Mouse (Mus musculus): ENCODE measurements around the gene Rnf17.

Rnf17 gene

GRCm38 (mm10) chr14:56402311-56403071 is at the start of gene Rnf17:
Gene Rnf17, plus strand, starts transcription at chr14:56402581.
- no peak for DNase-seq (ENCODE audit: low spot score in 2 of 2)

GRCm38 (mm10) chr14:56354803-56355202 is 47.6 kb upstream of the Rnf17 start:
- no peak for DNase-seq (ENCODE audit: low spot score in 2 of 2)

GRCm38 (mm10) chr14:56355396-56355795 is 47.0 kb upstream of the Rnf17 start:
- DNase-seq (ENCODE audit: low spot score in 2 of 2), result no peak

- DNase-seq (ENCODE audit: low spot score in 2 of 2), result no peak
Measured at GRCm38 (mm10) chr14:56356196-56356595, 46.2 kb upstream of the Rnf17 start.

GRCm38 (mm10) chr14:56358422-56358821 is 44.0 kb upstream of the Rnf17 start:
- no peak for DNase-seq (ENCODE audit: low spot score in 2 of 2)

GRCm38 (mm10) chr14:56359131-56359530 is 43.2 kb upstream of the Rnf17 start:
- no peak for DNase-seq (ENCODE audit: low spot score in 2 of 2)

GRCm38 (mm10) chr14:56364711-56365237 is 37.6 kb upstream of the Rnf17 start, which contains the start of gene Atp12a:
Gene Atp12a, plus strand, starts transcription at chr14:56365068.
- DNase-seq (ENCODE audit: low spot score in 2 of 2), result no peak

- DNase-seq (ENCODE audit: low spot score in 2 of 2), result no peak
Measured at GRCm38 (mm10) chr14:56365292-56365691, 37.1 kb upstream of the Rnf17 start.

- no peak for DNase-seq (ENCODE audit: low spot score in 2 of 2)
Measured at GRCm38 (mm10) chr14:56366712-56367111, 35.7 kb upstream of the Rnf17 start.

GRCm38 (mm10) chr14:56368834-56369233 is 33.5 kb upstream of the Rnf17 start:
- DNase-seq (ENCODE audit: low spot score in 2 of 2), result peak in 1 of 2 experiments; percentile 31

GRCm38 (mm10) chr14:56375731-56376130 is 26.6 kb upstream of the Rnf17 start:
- DNase-seq (ENCODE audit: low spot score in 2 of 2), result peak; percentile 80

- DNase-seq (ENCODE audit: low spot score in 2 of 2), result no peak
Measured at GRCm38 (mm10) chr14:56377745-56378144, 24.6 kb upstream of the Rnf17 start.

- DNase-seq (ENCODE audit: low spot score in 2 of 2), result no peak
Measured at GRCm38 (mm10) chr14:56379336-56379735, 23.0 kb upstream of the Rnf17 start.

- no peak for DNase-seq (ENCODE audit: low spot score in 2 of 2)
Measured at GRCm38 (mm10) chr14:56382366-56382765, 20.0 kb upstream of the Rnf17 start.

- DNase-seq (ENCODE audit: low spot score in 2 of 2), result no peak
Measured at GRCm38 (mm10) chr14:56390247-56390646, 12.1 kb upstream of the Rnf17 start.

- DNase-seq (ENCODE audit: low spot score in 2 of 2), result no peak
Measured at GRCm38 (mm10) chr14:56393704-56394312, 8.6 kb upstream of the Rnf17 start.

- peak in 1 of 2 experiments; percentile 32 for DNase-seq (ENCODE audit: low spot score in 2 of 2)
Measured at GRCm38 (mm10) chr14:56398001-56398400, 4.4 kb upstream of the Rnf17 start.

- no peak for DNase-seq (ENCODE audit: low spot score in 2 of 2)
Measured at GRCm38 (mm10) chr14:56403072-56403375, 643 bp downstream of the Rnf17 start.

- no peak for DNase-seq (ENCODE audit: low spot score in 2 of 2)
Measured at GRCm38 (mm10) chr14:56462090-56462489, 59.7 kb downstream of the Rnf17 start.

GRCm38 (mm10) chr14:56462729-56463128 is 60.3 kb downstream of the Rnf17 start:
- no peak for DNase-seq (ENCODE audit: low spot score in 2 of 2)

GRCm38 (mm10) chr14:56468145-56468544 is 65.8 kb downstream of the Rnf17 start:
- DNase-seq (ENCODE audit: low spot score in 2 of 2), result no peak

- DNase-seq (ENCODE audit: low spot score in 2 of 2), result no peak
Measured at GRCm38 (mm10) chr14:56489806-56490205, 87.4 kb downstream of the Rnf17 start.

- DNase-seq (ENCODE audit: low spot score in 2 of 2), result no peak
Measured at GRCm38 (mm10) chr14:56502407-56502806, 100.0 kb downstream of the Rnf17 start.

All from cerebellum, postnatal 4 days (tissue).